Mouse (Mus musculus): ENCODE measurements around the gene Baz2b. TPM values are rescaled to one million over a fixed set of nuclear protein-coding genes. Genes with fewer than 3 reads are reported as not detected.

Gene Baz2b
- polyA plus RNA-seq, 1 experiment from 2014 or later: 34.0 TPM

DNA sequence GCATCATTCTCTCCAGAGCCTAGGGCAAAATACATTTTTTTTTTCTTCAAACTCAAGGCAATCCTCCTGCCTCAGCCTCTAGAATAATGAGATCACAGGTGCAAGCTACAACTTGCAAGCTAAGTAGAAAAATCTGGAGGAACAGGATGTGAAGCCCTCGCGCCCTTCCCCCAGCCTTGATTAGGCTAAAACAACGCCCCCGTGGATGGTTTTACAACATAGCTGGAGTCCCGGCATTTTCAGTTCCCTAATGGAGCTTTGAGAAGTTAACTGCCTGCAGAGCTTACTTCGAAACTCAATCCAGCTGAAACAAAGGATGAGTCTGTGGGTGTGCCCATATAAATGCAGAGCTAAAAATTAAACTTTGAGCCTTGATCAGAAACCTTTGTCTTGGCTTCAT, 319.9 kb downstream of the Baz2b start:
- no peak overlapping the region for H3K9ac ChIP-seq (ENCODE audit: low read length)
- H3K4me2 ChIP-seq (replicated peaks; ENCODE audit: low read depth): no peak overlapping the region
- H3K36me3 ChIP-seq (ENCODE audit: control insufficient read depth, insufficient read depth, low read length): no peaks in the 10 kb centered on the region
- no peaks in the 10 kb centered on the region for H3K9me3 ChIP-seq (ENCODE audit: control insufficient read depth, low read length)
- no peak overlapping the region for H3K27ac ChIP-seq (replicated peaks)
- H3K27me3 ChIP-seq (ENCODE audit: control insufficient read depth, insufficient read depth, low read length): no peaks in the 10 kb centered on the region
- TF ChIP-seq EP300 (optimal IDR thresholded peaks at IDR 0.05) (no peak), CTCF (IDR thresholded peaks at IDR 0.05; ENCODE audit: low read depth) (no peak)
- no peak for DNase-seq (ENCODE audit: low spot score)
- WGBS: 91% methylated on average over 6 of the region's 6 CpGs
- no peaks in the 10 kb centered on the region for H3K4me1 ChIP-seq (replicated peaks; ENCODE audit: control insufficient read depth, insufficient read depth)
- H3K4me3 ChIP-seq (ENCODE audit: low read depth, low read length): no peak overlapping the region
- no peak for ATAC-seq (ENCODE audit: low FRiP score, low TSS enrichment)

DNA sequence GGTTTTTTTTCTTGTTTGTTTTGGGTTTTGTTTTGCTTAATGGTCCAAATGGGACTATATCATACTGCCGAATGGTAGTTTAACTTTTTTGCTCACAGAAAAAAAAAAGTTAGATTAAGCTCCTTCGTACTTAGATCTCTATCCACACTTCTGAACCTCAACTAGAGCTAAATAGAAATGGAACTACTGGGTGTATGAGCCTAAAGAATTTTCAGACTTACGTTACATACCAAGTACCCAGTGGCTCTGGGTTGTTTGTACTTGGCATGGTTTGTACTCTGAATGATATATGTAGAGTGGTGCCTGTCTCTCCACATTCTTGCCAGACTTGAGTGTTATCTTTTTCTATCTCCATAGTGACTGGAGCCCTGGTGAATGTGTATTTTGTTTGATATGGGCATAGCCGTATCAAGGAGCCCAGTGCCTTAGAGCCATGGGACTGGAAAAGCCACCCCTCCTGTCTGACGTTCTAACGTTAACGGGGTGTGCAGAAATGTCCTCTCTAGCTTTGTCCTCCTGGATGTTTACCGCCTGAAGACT, 326.8 kb downstream of the Baz2b start:
- 38% methylated on average over 8 of the region's 8 CpGs for WGBS

DNA sequence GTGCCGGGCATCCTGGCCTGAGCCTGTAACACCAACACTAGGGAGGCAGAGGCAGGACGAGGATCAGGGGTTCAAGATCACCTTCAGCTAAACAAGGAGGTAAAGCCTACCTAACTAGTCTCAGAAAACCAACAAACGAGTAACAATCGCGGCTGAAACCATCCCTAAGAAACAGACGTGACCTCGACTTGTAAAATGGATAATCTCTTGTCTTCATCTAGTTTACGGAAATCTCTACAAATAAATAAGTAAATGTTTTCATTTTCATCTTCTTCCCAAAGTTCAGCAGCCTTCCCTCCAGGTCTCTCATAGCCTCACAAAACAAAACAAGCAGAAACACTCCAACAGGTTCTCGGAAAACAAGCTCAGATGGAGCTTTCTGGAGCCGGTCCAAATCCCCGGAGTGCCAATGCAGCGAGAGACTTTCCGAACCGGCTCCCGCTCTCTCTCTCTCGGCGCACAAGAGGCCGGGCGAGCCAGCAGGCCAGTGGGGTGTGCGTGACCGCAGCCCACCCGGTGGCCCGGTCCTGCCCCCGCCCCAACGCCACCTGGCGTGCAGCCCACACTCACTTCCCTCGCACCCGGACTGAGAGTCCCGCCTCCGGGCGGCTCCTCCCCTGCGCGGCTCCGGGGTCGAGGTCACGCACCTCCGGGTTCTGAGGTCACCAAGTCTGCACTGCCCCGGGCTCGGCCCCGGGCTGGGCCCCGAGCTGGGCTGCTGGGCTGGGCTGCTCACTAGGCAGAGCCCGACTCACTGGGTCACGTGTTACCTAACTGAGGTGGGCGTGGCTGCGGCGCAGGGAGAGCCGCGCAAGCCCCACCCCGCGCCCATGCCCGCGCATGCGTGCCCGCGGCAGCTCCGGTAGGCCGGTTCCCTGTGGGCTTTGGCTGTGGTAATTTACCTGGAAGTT, 327.6 kb downstream of the Baz2b start, which contains the start of gene Wdsub1:
Wdsub1 (minus strand) TSS at position 761 of the 911 bp plus-strand sequence.
- DNase-seq (ENCODE audit: low spot score) (peak; percentile 93), ATAC-seq (ENCODE audit: low FRiP score, low TSS enrichment) (peak; percentile 99)
- 2% methylated on average over 56 of the region's 57 CpGs for WGBS
- Histone ChIP-seq H3K9me3 (ENCODE audit: control insufficient read depth, low read length) (no peaks in the 10 kb centered on the region), H3K9ac (ENCODE audit: low read length) (peak within 1 kb of the TSS; percentile 94), H3K27ac (replicated peaks) (peak within 1 kb of the TSS; percentile 90), H3K4me2 (replicated peaks; ENCODE audit: low read depth) (peak within 1 kb of the TSS; percentile 67), H3K27me3 (ENCODE audit: control insufficient read depth, insufficient read depth, low read length) (no peaks in the 10 kb centered on the region), H3K4me1 (replicated peaks; ENCODE audit: control insufficient read depth, insufficient read depth) (no peaks in the 10 kb centered on the region), H3K4me3 (ENCODE audit: low read depth, low read length) (peak within 1 kb of the TSS; percentile 84), H3K36me3 (ENCODE audit: control insufficient read depth, insufficient read depth, low read length) (no peaks in the 10 kb centered on the region)
- TF ChIP-seq CTCF (IDR thresholded peaks at IDR 0.05; ENCODE audit: low read depth) (peak; percentile 52; the same call in 1 of the 2 replicates), EP300 (optimal IDR thresholded peaks at IDR 0.05) (no peak)

More for the DNA sequence above, 326.8 kb downstream of the Baz2b start:
- no peak for TF ChIP-seq CTCF (IDR thresholded peaks at IDR 0.05; ENCODE audit: low read depth)
- no peak for TF ChIP-seq EP300 (optimal IDR thresholded peaks at IDR 0.05)
- H3K4me2 ChIP-seq (replicated peaks; ENCODE audit: low read depth): peak overlapping the region; percentile 67
- peak overlapping the region; percentile 94; the same call in 1 of the 2 replicates for H3K9ac ChIP-seq (ENCODE audit: low read length)
- H3K36me3 ChIP-seq (ENCODE audit: control insufficient read depth, insufficient read depth, low read length): no peaks in the 10 kb centered on the region
- ATAC-seq (ENCODE audit: low FRiP score, low TSS enrichment) (peak; percentile 40), DNase-seq (ENCODE audit: low spot score) (no peak)
- H3K4me3 ChIP-seq (ENCODE audit: low read depth, low read length): peak overlapping the region; percentile 84
- H3K27ac ChIP-seq (replicated peaks): no peak overlapping the region; the same call in 1 of the 2 replicates
- no peaks in the 10 kb centered on the region for H3K9me3 ChIP-seq (ENCODE audit: control insufficient read depth, low read length)
- no peaks in the 10 kb centered on the region for H3K4me1 ChIP-seq (replicated peaks; ENCODE audit: control insufficient read depth, insufficient read depth)
- H3K27me3 ChIP-seq (ENCODE audit: control insufficient read depth, insufficient read depth, low read length): no peaks in the 10 kb centered on the region

DNA sequence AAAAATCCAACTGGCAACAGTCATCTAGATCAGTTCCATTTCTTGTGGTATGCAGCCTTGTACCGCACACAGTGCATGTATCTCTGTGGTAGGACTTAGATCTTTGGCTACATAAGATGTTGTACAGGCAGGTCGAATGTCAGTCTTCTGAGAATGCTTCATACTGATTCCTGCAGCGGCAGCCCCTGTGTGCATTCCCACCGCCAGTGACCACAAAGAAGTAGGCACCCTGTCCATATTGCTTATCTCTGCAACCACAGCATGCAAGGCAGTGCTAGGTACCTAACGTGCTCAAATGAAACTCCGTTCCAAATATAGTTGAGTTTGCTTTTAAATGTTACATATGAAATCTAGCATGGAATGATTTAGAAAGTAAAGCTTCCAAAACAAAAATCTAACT, 328.2 kb downstream of the Baz2b start:
- Histone ChIP-seq H3K27me3 (ENCODE audit: control insufficient read depth, insufficient read depth, low read length) (no peaks in the 10 kb centered on the region), H3K4me1 (replicated peaks; ENCODE audit: control insufficient read depth, insufficient read depth) (no peaks in the 10 kb centered on the region), H3K9me3 (ENCODE audit: control insufficient read depth, low read length) (no peaks in the 10 kb centered on the region), H3K36me3 (ENCODE audit: control insufficient read depth, insufficient read depth, low read length) (no peaks in the 10 kb centered on the region), H3K27ac (replicated peaks) (no peak overlapping the region), H3K4me3 (ENCODE audit: low read depth, low read length) (peak overlapping the region; percentile 84), H3K4me2 (replicated peaks; ENCODE audit: low read depth) (peak overlapping the region; percentile 67), H3K9ac (ENCODE audit: low read length) (peak overlapping the region; percentile 94; the same call in 1 of the 2 replicates)
- 61% methylated on average over 6 of the region's 6 CpGs for WGBS
- no peak for ATAC-seq (ENCODE audit: low FRiP score, low TSS enrichment)
- no peak for TF ChIP-seq EP300 (optimal IDR thresholded peaks at IDR 0.05)
- no peak for DNase-seq (ENCODE audit: low spot score)

DNA sequence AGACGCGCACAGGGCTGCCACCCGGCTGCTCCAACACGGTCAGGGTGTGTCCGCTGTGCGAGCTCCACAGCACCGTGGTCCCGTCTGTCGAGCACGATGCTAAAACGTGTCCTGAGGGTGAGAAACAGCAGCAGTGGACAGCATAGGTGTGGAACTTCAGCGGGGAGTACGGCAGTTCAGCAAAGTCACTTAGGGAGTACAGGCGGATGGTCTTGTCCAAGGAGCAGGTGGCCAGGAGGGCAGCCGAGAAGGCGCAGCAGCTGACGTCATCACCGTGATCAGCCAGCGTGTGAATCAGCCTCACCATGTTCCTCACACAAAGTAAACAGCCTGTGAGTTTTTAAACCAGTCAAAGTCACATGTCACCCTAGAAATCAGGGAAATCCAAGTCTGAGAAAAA, 331.4 kb downstream of the Baz2b start:
- Histone ChIP-seq H3K4me2 (replicated peaks; ENCODE audit: low read depth) (no peak overlapping the region), H3K4me3 (ENCODE audit: low read depth, low read length) (no peak overlapping the region), H3K9ac (ENCODE audit: low read length) (no peak overlapping the region), H3K27ac (replicated peaks) (no peak overlapping the region), H3K27me3 (ENCODE audit: control insufficient read depth, insufficient read depth, low read length) (no peaks in the 10 kb centered on the region), H3K36me3 (ENCODE audit: control insufficient read depth, insufficient read depth, low read length) (0 out of 2 replicates have a peak, but pooled peaks cover 2% of the 10 kb centered on the region), H3K9me3 (ENCODE audit: control insufficient read depth, low read length) (no peaks in the 10 kb centered on the region), H3K4me1 (replicated peaks; ENCODE audit: control insufficient read depth, insufficient read depth) (no peaks in the 10 kb centered on the region)
- ATAC-seq (ENCODE audit: low FRiP score, low TSS enrichment) (peak; percentile 21; the same call in 1 of the 2 replicates), DNase-seq (ENCODE audit: low spot score) (peak; percentile 51)
- TF ChIP-seq CTCF (IDR thresholded peaks at IDR 0.05; ENCODE audit: low read depth) (no peak), EP300 (optimal IDR thresholded peaks at IDR 0.05) (no peak)
- 69% methylated on average over 19 of the region's 19 CpGs for WGBS
